Mouse (Mus musculus): ENCODE measurements at regions not wholly inside any gene's neighbourhood (a gene's known extent, or its start where the extent isn't known, plus 50 kb on each side); places are given as distances from the start of the nearest gene placed in this dataset.

- TF ChIP-seq CTCF (IDR thresholded peaks at IDR 0.05; ENCODE audit: low read depth), result peak; percentile 11; the same call in 1 of the 2 replicates
- TF ChIP-seq EP300 (IDR thresholded peaks at IDR 0.05; ENCODE audit: low read depth), result no peak
Observed at GRCm38 (mm10) chr5:63540530-63540929, 108.4 kb upstream of the Nwd2 start.

Measured in liver, embryonic 14.5 days (tissue).